In the genomic region with DNA sequence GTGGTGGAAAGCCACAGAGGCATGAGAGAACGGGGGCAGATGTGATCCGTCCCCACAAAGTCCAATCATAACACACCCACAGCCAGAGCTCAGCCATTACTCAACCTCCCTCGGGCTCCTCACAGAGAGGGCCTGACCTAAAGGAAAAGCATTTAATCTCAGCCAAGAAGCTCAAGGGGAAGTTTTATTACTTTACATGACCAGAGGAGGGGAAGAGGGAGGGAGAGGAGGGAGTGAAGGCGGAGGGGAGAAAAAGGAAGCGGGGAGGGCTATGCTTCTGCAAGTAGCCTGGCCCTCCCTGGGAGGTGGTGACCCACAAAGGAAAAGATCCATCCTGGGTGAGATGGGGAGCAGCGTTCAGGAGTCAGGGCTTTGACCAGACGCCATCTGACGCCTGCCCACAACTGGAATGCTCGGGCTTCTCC, we compare ENCODE assay signal across 9 mouse cellular contexts. TPM values are rescaled to one million over a fixed set of nuclear protein-coding genes. Genes with fewer than 3 reads are reported as not detected.
DNase-seq lines count a peak whose midpoint lies in the region; ATAC-seq and TF ChIP-seq lines count a peak whose summit lies in the region.
"Had no signal": no experiment of that assay in that cellular context is flagged by ENCODE, and none has a peak within 500 bp of the region (broad histone marks: within the 10 kb centered on the region; RNA-seq: fewer than 3 reads in every experiment).

No protein-coding gene starts in this region.

- no peak overlapping the region for H3K4me3 ChIP-seq in heart, adult 2 months
- H3K4me3 ChIP-seq in heart, embryonic 11.5 days (ENCODE audit: low read depth, low read length), result no peak overlapping the region
- no peak overlapping the region for H3K4me3 ChIP-seq in embryonic facial prominence, embryonic 10.5 days
- H3K4me3 ChIP-seq in limb, embryonic 14.5 days (replicated peaks; ENCODE audit: low read length), result no peak overlapping the region

- H3K79me2 ChIP-seq in heart, adult 2 months (replicated peaks; ENCODE audit: control insufficient read depth, insufficient read depth, low read length), result no peaks in the 10 kb centered on the region

- no peaks in the 10 kb centered on the region for H3K36me3 ChIP-seq in heart, adult 2 months (ENCODE audit: control insufficient read depth, insufficient read depth, low read length)
- H3K36me3 ChIP-seq in heart, embryonic 11.5 days (ENCODE audit: control insufficient read depth, insufficient read depth, low read length), result no peaks in the 10 kb centered on the region
- H3K36me3 ChIP-seq in embryonic facial prominence, embryonic 10.5 days (replicated peaks), result peaks cover 1% of the 10 kb centered on the region; the same call in 1 of the 2 replicates
- H3K36me3 ChIP-seq in limb, embryonic 14.5 days (ENCODE audit: control insufficient read depth, insufficient read depth, low read length), result no peaks in the 10 kb centered on the region

- no peak overlapping the region for H3K9ac ChIP-seq in heart, adult 2 months (ENCODE audit: low read depth, low read length)
- H3K9ac ChIP-seq in heart, embryonic 11.5 days (ENCODE audit: low read depth, low read length), result no peak overlapping the region
- H3K9ac ChIP-seq in limb, embryonic 14.5 days (ENCODE audit: low read depth, low read length, severe bottlenecking), result no peak overlapping the region; the same call in 1 of the 2 replicates

- no peak overlapping the region for H3K27ac ChIP-seq in heart, adult 2 months
- H3K27ac ChIP-seq in heart, embryonic 11.5 days (ENCODE audit: low read depth, low read length), result no peak overlapping the region
- peak overlapping the region; percentile 72; the same call in 1 of the 2 replicates for H3K27ac ChIP-seq in embryonic facial prominence, embryonic 10.5 days (replicated peaks)
- peak overlapping the region; percentile 88 for H3K27ac ChIP-seq in limb, embryonic 14.5 days (replicated peaks; ENCODE audit: low read depth, low read length)

- ATAC-seq in heart, embryonic 11.5 days (replicated peaks; ENCODE audit: insufficient number of reproducible peaks, low FRiP score, low TSS enrichment), result no peak
- ATAC-seq in limb, embryonic 14.5 days (ENCODE audit: low FRiP score, low read depth), result peak; percentile 78

- DNase-seq in heart, adult 2 months, result peak; percentile 23 to 38
- no peak for DNase-seq in embryonic facial prominence, embryonic 10.5 days (ENCODE audit: low spot score)
- peak; percentile 20 to 31 for DNase-seq in heart, postnatal 14 days
- DNase-seq in limb, embryonic 14.5 days (ENCODE audit: low spot score), result peak; percentile 66
- no peak for DNase-seq in left cerebral cortex, postnatal 36 days (ENCODE audit: low spot score in 2 of 2)
- no peak for DNase-seq in spleen, postnatal 4 days (ENCODE audit: low spot score in 2 of 2)
- no peak for DNase-seq in left cerebral cortex, postnatal 25 days (ENCODE audit: low spot score in 2 of 2)
- DNase-seq: thymus, postnatal 4 days had no signal

- TF ChIP-seq EP300 in heart, adult 2 months (IDR thresholded peaks at IDR 0.05; ENCODE audit: insufficient read depth, low read depth, low read length), result no peak

- TF ChIP-seq CTCF in heart, adult 2 months (IDR thresholded peaks at IDR 0.05), result no peak

- H3K9me3 ChIP-seq in heart, embryonic 11.5 days (replicated peaks; ENCODE audit: control insufficient read depth, low read length), result no peaks in the 10 kb centered on the region
- H3K9me3 ChIP-seq in embryonic facial prominence, embryonic 10.5 days, result no peaks in the 10 kb centered on the region
- H3K9me3 ChIP-seq in limb, embryonic 14.5 days (ENCODE audit: control insufficient read depth, low read length), result no peaks in the 10 kb centered on the region

- H3K4me1 ChIP-seq in heart, adult 2 months (ENCODE audit: control insufficient read depth, insufficient read depth, low read length), result peaks cover 5% of the 10 kb centered on the region
- no peaks in the 10 kb centered on the region for H3K4me1 ChIP-seq in heart, embryonic 11.5 days (ENCODE audit: control insufficient read depth, insufficient read depth, low read length)
- peaks cover 14% of the 10 kb centered on the region for H3K4me1 ChIP-seq in embryonic facial prominence, embryonic 10.5 days
- peaks cover 27% of the 10 kb centered on the region for H3K4me1 ChIP-seq in limb, embryonic 14.5 days (ENCODE audit: control insufficient read depth, insufficient read depth, low read length)

- no peak for TF ChIP-seq POLR2A in heart, adult 2 months (IDR thresholded peaks at IDR 0.05; ENCODE audit: insufficient read depth, low read depth, low read length)
- no peak for TF ChIP-seq POLR2A in limb, embryonic 14.5 days (IDR thresholded peaks at IDR 0.05; ENCODE audit: borderline replicate concordance, extremely low read depth, insufficient read depth, insufficient read length)

- no peaks in the 10 kb centered on the region for H3K27me3 ChIP-seq in heart, adult 2 months (ENCODE audit: control insufficient read depth, insufficient read depth, low read length)
- H3K27me3 ChIP-seq in heart, embryonic 11.5 days (ENCODE audit: control insufficient read depth, insufficient read depth, low read length), result no peaks in the 10 kb centered on the region
- H3K27me3 ChIP-seq in embryonic facial prominence, embryonic 10.5 days (replicated peaks; ENCODE audit: low read depth, poor library complexity, severe bottlenecking), result no peaks in the 10 kb centered on the region
- H3K27me3 ChIP-seq in limb, embryonic 14.5 days (ENCODE audit: control insufficient read depth, insufficient read depth, low read length), result no peaks in the 10 kb centered on the region

- WGBS in heart, adult 2 months, result 44% methylated on average over 9 of the region's 9 CpGs
- 70% methylated on average over 9 of the region's 9 CpGs for WGBS in heart, embryonic 11.5 days (ENCODE audit: insufficient replicate concordance)
- WGBS in embryonic facial prominence, embryonic 10.5 days, result 76% methylated on average over 9 of the region's 9 CpGs
- 20% methylated on average over 9 of the region's 9 CpGs for WGBS in limb, embryonic 14.5 days

- intact Hi-C loops in heart, adult 2 months (cut with DNase I), result no loop called here
- intact Hi-C loops in heart, postnatal 14 days (cut with DNase I), result no loop called here
- intact Hi-C loops in left cerebral cortex, postnatal 36 days (cut with DNase I), result no loop called here
- intact Hi-C loops in left cerebral cortex, postnatal 25 days (cut with DNase I), result no loop called here

- no peak overlapping the region for H3K4me2 ChIP-seq in heart, embryonic 11.5 days
- H3K4me2 ChIP-seq in limb, embryonic 14.5 days (replicated peaks; ENCODE audit: low read depth, low read length, severe bottlenecking), result peak overlapping the region; percentile 13; the same call in 1 of the 2 replicates

RNA-seq across cellular contexts. Expression of gene Hhat, which starts 35.0 kb away (rescaled TPM):
- total RNA-seq in heart, adult 2 months (2021), result 1 to 10 TPM; 1.6 to 2.1 TPM
- polyA plus RNA-seq in heart, adult 2 months (2012; rRNA removed), result 2.8 and 3.5 TPM in 2 replicates
- polyA plus RNA-seq in heart, embryonic 11.5 days (2014; fragmentation: Nextera tagmentation; extraction: Ambion mirVana), result 7.2 and 9.5 TPM in 2 replicates
- polyA plus RNA-seq in embryonic facial prominence, embryonic 10.5 days (2016; fragmentation: Nextera tagmentation; extraction: Ambion mirVana), result 9.3 and 9.9 TPM in 2 replicates
- total RNA-seq in heart, postnatal 14 days (2021), result 1 to 10 TPM; 3.3 to 3.7 TPM
- polyA plus RNA-seq in limb, embryonic 14.5 days (2012; rRNA removed), result 10.0 and 15.5 TPM in 2 replicates
- 12.6 and 14.7 TPM in 2 replicates for polyA plus RNA-seq in limb, embryonic 14.5 days (2014; fragmentation: Nextera tagmentation; extraction: Ambion mirVana)
- total RNA-seq in left cerebral cortex, postnatal 36 days (2021), result 1 to 10 TPM; 1.2 to 2.3 TPM
- 1 to 10 TPM; 1.2 to 2.2 TPM for total RNA-seq in left cerebral cortex, postnatal 25 days (2021)

Comparison
In these comparisons a context has a peak if more than half of its experiments do, and no peak if none do; other contexts are left out.
1. DNase-seq: peak in heart, adult 2 months (2 of 2), heart, postnatal 14 days (2 of 2) and limb, embryonic 14.5 days (single experiment); none in embryonic facial prominence, embryonic 10.5 days (single experiment), left cerebral cortex, postnatal 36 days (0 of 2), spleen, postnatal 4 days (0 of 2) and left cerebral cortex, postnatal 25 days (0 of 2).
2. H3K27ac ChIP-seq: peak in embryonic facial prominence, embryonic 10.5 days (single experiment) and limb, embryonic 14.5 days (single experiment); none in heart, adult 2 months (single experiment) and heart, embryonic 11.5 days (single experiment).